Mouse (Mus musculus) adrenal gland, adult 8-10 months (tissue): ENCODE results near the gene Kpna2. TPM values are rescaled to one million over a fixed set of nuclear protein-coding genes. Genes with fewer than 3 reads are reported as not detected.

Experiments
- DNase-seq: peaks from one replicate; pipeline ENCODE4 v3.0.0; 2022
- total RNA-seq, 4 experiments: library from RNA; stranded (reverse); gene quantifications; 2 replicates each; pipeline ENCODE4 v1.2.4; 2022

Kpna2 gene
- total RNA-seq, 4 experiments from 2014 or later = 20.7 to 37.7 (median 28.8) TPM

- DNase-seq = no peak
Measured at GRCm38 (mm10) chr11:106981787-106982186, 17.6 kb downstream of the Kpna2 start.

GRCm38 (mm10) chr11:106980455-106980854, 18.9 kb downstream of the Kpna2 start:
- no peak for DNase-seq

GRCm38 (mm10) chr11:106976194-106976593, 23.1 kb downstream of the Kpna2 start:
- peak; percentile 35 for DNase-seq

GRCm38 (mm10) chr11:106975419-106976177, 23.7 kb downstream of the Kpna2 start:
- no peak for DNase-seq

GRCm38 (mm10) chr11:106974440-106974839, 24.9 kb downstream of the Kpna2 start:
- no peak for DNase-seq

GRCm38 (mm10) chr11:106973016-106973415, 26.3 kb downstream of the Kpna2 start:
- DNase-seq = no peak

- DNase-seq = no peak
Measured at GRCm38 (mm10) chr11:106969798-106970197, 29.5 kb downstream of the Kpna2 start.

- peak; percentile 30 for DNase-seq
Measured at GRCm38 (mm10) chr11:106967630-106968029, 31.7 kb downstream of the Kpna2 start.

- no peak for DNase-seq
Measured at GRCm38 (mm10) chr11:106965881-106966280, 33.5 kb downstream of the Kpna2 start.

GRCm38 (mm10) chr11:106962310-106962709, 37.0 kb downstream of the Kpna2 start:
- DNase-seq = no peak

GRCm38 (mm10) chr11:106961471-106962081, 37.8 kb downstream of the Kpna2 start:
- DNase-seq = no peak

- DNase-seq = no peak
Measured at GRCm38 (mm10) chr11:106959121-106959520, 40.2 kb downstream of the Kpna2 start.

GRCm38 (mm10) chr11:106958407-106959071, 40.8 kb downstream of the Kpna2 start:
- DNase-seq = no peak

- DNase-seq = peak; percentile 60
Measured at GRCm38 (mm10) chr11:106957271-106957980, 41.9 kb downstream of the Kpna2 start.

GRCm38 (mm10) chr11:106954566-106954965, 44.8 kb downstream of the Kpna2 start:
- no peak for DNase-seq

GRCm38 (mm10) chr11:106954116-106954515, 45.2 kb downstream of the Kpna2 start:
- no peak for DNase-seq

Other genes with a start within 250 kb of the Kpna2 start
- gene Pecam1, start 248.9 kb downstream of the Kpna2 start, total RNA-seq = 10 to 100 TPM; 59.0 to 91.0 (median 69.9) TPM
- gene Milr1, start 248.3 kb downstream of the Kpna2 start, total RNA-seq = 1 to 10 TPM; 1.6 to 4.6 (median 2.2) TPM
- 10 to 100 TPM in 1 of 4 experiments, 1 to 10 TPM in 3; 5.5 to 14.4 (median 7.9) TPM for gene Polg2, start 220.0 kb downstream of the Kpna2 start, total RNA-seq
- gene Ddx5, start 210.4 kb downstream of the Kpna2 start, total RNA-seq = 1,000 to 10,000 TPM in 1 of 4 experiments, 100 to 1,000 TPM in 3; 854 to 1,069 (median 919) TPM
- 10 to 100 TPM in 2 of 4 experiments, 1 to 10 TPM in 2; 8.5 to 14.8 (median 11.4) TPM for gene Cep95, start 210.3 kb downstream of the Kpna2 start, total RNA-seq
- 10 to 100 TPM; 27.3 to 39.8 (median 36.8) TPM for gene Smurf2, start 78.8 kb downstream of the Kpna2 start, total RNA-seq
- 1 to 10 TPM; 2.2 to 3.7 (median 3.0) TPM for gene 1810010H24Rik, start 26.1 kb upstream of the Kpna2 start, total RNA-seq
- gene Bptf, start 132.6 kb upstream of the Kpna2 start, total RNA-seq = 10 to 100 TPM; 40.0 to 68.4 (median 51.1) TPM
- 10 to 100 TPM; 24.8 to 31.0 (median 28.6) TPM for gene Nol11, start 189.8 kb upstream of the Kpna2 start, total RNA-seq